Mouse (Mus musculus): ENCODE results near the gene Ptn. TPM values are rescaled to one million over a fixed set of nuclear protein-coding genes. Genes with fewer than 3 reads are reported as not detected.
A peak's percentile ranks its signal among the peaks of the same experiment; 100 is the strongest.

The Ptn gene
- total and polyA plus RNA-seq, 3 experiments, result not detected

DNA sequence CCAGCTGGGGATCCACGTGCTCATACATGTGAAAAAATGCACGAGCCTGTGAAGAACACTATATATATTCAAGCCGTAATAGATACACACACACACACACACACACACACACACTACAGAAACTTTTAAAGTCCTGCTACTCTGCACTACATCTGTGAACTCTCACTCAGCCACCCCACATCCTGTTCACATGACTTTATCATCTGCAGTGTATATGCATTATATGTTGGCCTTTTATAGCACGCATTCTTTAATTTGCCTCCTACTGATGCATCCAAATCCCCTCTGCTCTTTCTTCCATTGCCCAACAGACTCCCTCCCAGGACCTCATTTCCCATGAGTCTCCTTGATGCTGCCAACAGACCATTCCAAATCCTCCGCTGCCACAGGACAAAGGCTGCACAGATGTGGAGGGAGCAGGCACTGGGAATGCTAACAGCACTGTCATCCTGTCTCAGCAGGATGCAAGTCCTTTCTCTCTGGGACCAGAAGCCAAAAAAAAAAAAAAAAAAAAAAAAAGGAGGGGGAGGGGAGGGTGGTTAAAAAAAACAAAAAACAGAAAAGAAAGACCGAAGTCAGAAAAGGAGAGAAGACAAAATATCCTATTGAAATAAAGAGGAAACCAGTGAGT, 47.7 kb upstream of the Ptn start:
- H3K27me3 ChIP-seq (replicated peaks), result no peaks in the 10 kb centered on the region
- dilution Hi-C loops (cut with MboI; ENCODE audit: extremely low pct_ligation_motif_present, extremely low pct_unique_long_range_greater_than_20kb, low sequenced_read_pairs) (no loop called here), in situ Hi-C loops (cut with MboI; ENCODE audit: low pct_ligation_motif_present, low pct_unique_long_range_greater_than_20kb, low sequenced_read_pairs) (no loop called here)
- H3K4me1 ChIP-seq (ENCODE audit: control insufficient read depth in 1 of 2, insufficient read depth in 2 of 2), result no peaks in the 10 kb centered on the region
- no peaks in the 10 kb centered on the region for H3K79me2 ChIP-seq (replicated peaks; ENCODE audit: control insufficient read depth, extremely low read depth, insufficient read depth, poor library complexity, severe bottlenecking)
- no peak for DNase-seq (ENCODE audit: extremely low read depth)
- no peak overlapping the region for H3K9ac ChIP-seq (ENCODE audit: insufficient read depth, low read depth)
- H3K4me2 ChIP-seq (ENCODE audit: insufficient read depth, low read depth, poor library complexity, severe bottlenecking), result no peak overlapping the region
- H3K4me3 ChIP-seq (replicated peaks in 1 of 3; ENCODE audit: low read depth in 2 of 3, low read length in 2 of 3, poor library complexity in 1 of 3), result no peak overlapping the region
- no peak overlapping the region for H3K27ac ChIP-seq (ENCODE audit: insufficient read depth, low read depth)
- TF ChIP-seq CHD1 (IDR thresholded peaks at IDR 0.05; ENCODE audit: low read depth, low read length), result no peak
- TF ChIP-seq ELF1 (IDR thresholded peaks at IDR 0.05; ENCODE audit: low read depth, low read length), result no peak
- no peak for TF ChIP-seq UBTF (IDR thresholded peaks at IDR 0.05; ENCODE audit: low read depth, low read length)
- TF ChIP-seq MXI1 (IDR thresholded peaks at IDR 0.05; ENCODE audit: low read depth, low read length), result no peak
- TF ChIP-seq ZNF384 (IDR thresholded peaks at IDR 0.05; ENCODE audit: low read depth, low read length), result peak; percentile 53
- TF ChIP-seq HCFC1 (IDR thresholded peaks at IDR 0.05; ENCODE audit: low read depth, low read length), result no peak
- no peaks in the 10 kb centered on the region for H3K9me3 ChIP-seq (replicated peaks; ENCODE audit: low read length)
- peaks cover 0 to 18% of the 10 kb centered on the region in 2 experiments for H3K36me3 ChIP-seq (replicated peaks in 1 of 2; ENCODE audit: control insufficient read depth in 1 of 2, insufficient read depth in 1 of 2, low read length in 1 of 2)

DNA sequence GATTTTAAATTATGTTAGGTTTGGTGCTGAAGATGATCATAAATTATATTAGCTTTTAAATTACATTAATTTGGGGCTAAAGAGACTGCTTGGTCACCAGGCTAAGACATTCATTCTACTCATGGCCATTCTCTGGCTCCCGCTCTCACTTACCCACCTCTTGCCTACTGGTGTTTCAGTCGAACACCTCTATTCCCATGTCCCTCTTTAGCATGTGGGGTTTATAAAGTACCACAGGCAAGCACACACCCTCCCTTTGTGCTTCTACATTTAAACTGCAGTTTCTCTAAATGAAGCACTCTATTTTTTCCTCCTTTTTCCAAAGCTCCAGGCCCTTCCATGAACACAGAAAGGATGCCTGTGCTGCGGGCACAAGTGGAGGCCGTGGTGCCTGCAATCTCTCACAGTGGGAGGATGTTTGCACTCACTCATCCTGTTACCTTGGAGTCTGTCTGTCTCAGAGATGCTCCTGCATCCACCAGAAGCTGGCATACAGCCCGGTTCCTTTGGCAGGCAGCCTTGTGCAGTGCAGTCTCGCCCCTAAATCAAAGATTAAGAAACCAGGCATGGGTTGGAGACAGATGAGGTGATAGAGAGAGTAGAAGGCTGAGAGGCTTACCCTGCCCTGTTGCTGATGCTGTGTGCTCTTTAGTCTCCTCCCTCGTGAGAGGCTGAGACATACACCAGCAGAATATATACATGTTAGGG, 40.6 kb upstream of the Ptn start:
- H3K4me1 ChIP-seq (ENCODE audit: control insufficient read depth in 1 of 2, insufficient read depth in 2 of 2), result no peaks in the 10 kb centered on the region
- H3K9me3 ChIP-seq (replicated peaks; ENCODE audit: low read length), result no peaks in the 10 kb centered on the region
- in situ Hi-C loops (cut with MboI; ENCODE audit: low pct_ligation_motif_present, low pct_unique_long_range_greater_than_20kb, low sequenced_read_pairs) (no loop called here), dilution Hi-C loops (cut with MboI; ENCODE audit: extremely low pct_ligation_motif_present, extremely low pct_unique_long_range_greater_than_20kb, low sequenced_read_pairs) (no loop called here)
- TF ChIP-seq TCF12 (IDR thresholded peaks at IDR 0.05; ENCODE audit: low read depth, low read length) (no peak), CHD2 (IDR thresholded peaks at IDR 0.05; ENCODE audit: low read length) (no peak), ZMIZ1 (IDR thresholded peaks at IDR 0.05; ENCODE audit: low read depth, low read length) (no peak), USF2 (conservative IDR thresholded peaks at IDR 0.05; ENCODE audit: low read depth, low read length) (no peak), SIN3A (IDR thresholded peaks at IDR 0.05; ENCODE audit: low read length) (no peak), MYC (IDR thresholded peaks at IDR 0.05; ENCODE audit: low read depth, low read length) (no peak), ETS1 (conservative IDR thresholded peaks at IDR 0.05; ENCODE audit: low read depth, low read length) (no peak), NELFE (IDR thresholded peaks at IDR 0.05; ENCODE audit: low read depth, low read length) (no peak), CTCF (conservative IDR thresholded peaks at IDR 0.05 in 1 of 2, IDR thresholded peaks at IDR 0.05 in 1 of 2; ENCODE audit: low read depth in 2 of 2, low read length in 2 of 2) (no peak), ELF1 (IDR thresholded peaks at IDR 0.05; ENCODE audit: low read depth, low read length) (no peak), E2F4 (IDR thresholded peaks at IDR 0.05; ENCODE audit: insufficient replicate concordance, low read depth, low read length) (no peak), JUN (IDR thresholded peaks at IDR 0.05; ENCODE audit: insufficient read depth, low read depth, low read length) (no peak), ZNF384 (IDR thresholded peaks at IDR 0.05; ENCODE audit: low read depth, low read length) (no peak), PAX5 (IDR thresholded peaks at IDR 0.05; ENCODE audit: low read length) (no peak), UBTF (IDR thresholded peaks at IDR 0.05; ENCODE audit: low read depth, low read length) (no peak), CHD1 (IDR thresholded peaks at IDR 0.05; ENCODE audit: low read depth, low read length) (no peak), HCFC1 (IDR thresholded peaks at IDR 0.05; ENCODE audit: low read depth, low read length) (no peak), POLR2A (IDR thresholded peaks at IDR 0.05; ENCODE audit: low read depth, low read length) (no peak)
- DNase-seq (ENCODE audit: extremely low read depth), result no peak
- H3K9ac ChIP-seq (ENCODE audit: insufficient read depth, low read depth), result no peak overlapping the region
- H3K4me2 ChIP-seq (ENCODE audit: insufficient read depth, low read depth, poor library complexity, severe bottlenecking), result no peak overlapping the region
- H3K79me2 ChIP-seq (replicated peaks; ENCODE audit: control insufficient read depth, extremely low read depth, insufficient read depth, poor library complexity, severe bottlenecking), result no peaks in the 10 kb centered on the region
- H3K27ac ChIP-seq (ENCODE audit: insufficient read depth, low read depth), result no peak overlapping the region
- no peak overlapping the region for H3K4me3 ChIP-seq (replicated peaks in 1 of 3; ENCODE audit: low read depth in 2 of 3, low read length in 2 of 3, poor library complexity in 1 of 3)
- peaks cover 7 to 36% of the 10 kb centered on the region in 2 experiments for H3K36me3 ChIP-seq (replicated peaks in 1 of 2; ENCODE audit: control insufficient read depth in 1 of 2, insufficient read depth in 1 of 2, low read length in 1 of 2)
- H3K27me3 ChIP-seq (replicated peaks), result no peaks in the 10 kb centered on the region
